In genomic region chr5:91075021-91075420, GRCm38 (mm10) we compare ENCODE assay signal across 9 mouse cellular contexts. TPM values are rescaled to one million over a fixed set of nuclear protein-coding genes. Genes with fewer than 3 reads are reported as not detected.
DNase-seq lines count a peak whose midpoint lies in the region; ATAC-seq and TF ChIP-seq lines count a peak whose summit lies in the region.
"Had no signal": no experiment of that assay in that cellular context is flagged by ENCODE, and none has a peak within 500 bp of the region (broad histone marks: within the 10 kb centered on the region; RNA-seq: fewer than 3 reads in every experiment).

No protein-coding gene starts in this region.

- peaks cover 18% of the 10 kb centered on the region for H3K27me3 ChIP-seq in lung, embryonic 15.5 days
- H3K27me3 ChIP-seq in forebrain, embryonic 14.5 days (replicated peaks; ENCODE audit: control insufficient read depth, insufficient read depth, low read length) = peaks cover 11% of the 10 kb centered on the region
- H3K27me3 ChIP-seq in limb, embryonic 14.5 days (ENCODE audit: control insufficient read depth, insufficient read depth, low read length) = peaks cover 19% of the 10 kb centered on the region
- H3K27me3 ChIP-seq: Patski had no signal

- no peaks in the 10 kb centered on the region for H3K36me3 ChIP-seq in lung, embryonic 15.5 days
- H3K36me3 ChIP-seq in forebrain, embryonic 14.5 days (ENCODE audit: control insufficient read depth, insufficient read depth, low read length) = no peaks in the 10 kb centered on the region
- no peaks in the 10 kb centered on the region for H3K36me3 ChIP-seq in limb, embryonic 14.5 days (ENCODE audit: control insufficient read depth, insufficient read depth, low read length)

- no peaks in the 10 kb centered on the region for H3K9me3 ChIP-seq in lung, embryonic 15.5 days
- no peaks in the 10 kb centered on the region for H3K9me3 ChIP-seq in forebrain, embryonic 14.5 days (replicated peaks; ENCODE audit: control insufficient read depth, low read length)
- H3K9me3 ChIP-seq in limb, embryonic 14.5 days (ENCODE audit: control insufficient read depth, low read length) = no peaks in the 10 kb centered on the region

- DNase-seq in lung, postnatal 4 days = no peak
- no peak for DNase-seq in forebrain, embryonic 14.5 days (ENCODE audit: low spot score)
- DNase-seq in limb, embryonic 14.5 days (ENCODE audit: low spot score) = no peak
- DNase-seq in c-Kit-positive CD71-positive TER-119-positive erythroid progenitor cells, embryonic 14.5 days (ENCODE audit: low spot score) = no peak
- no peak for DNase-seq in right cerebral cortex, postnatal 36 days (ENCODE audit: low spot score in 2 of 2)
- DNase-seq in thymus, postnatal 14 days = no peak

- peaks cover 14% of the 10 kb centered on the region for H3K4me1 ChIP-seq in lung, embryonic 15.5 days
- peaks cover 2% of the 10 kb centered on the region; the same call in 1 of the 2 replicates for H3K4me1 ChIP-seq in forebrain, embryonic 14.5 days (ENCODE audit: control insufficient read depth, insufficient read depth, low read length)
- H3K4me1 ChIP-seq in limb, embryonic 14.5 days (ENCODE audit: control insufficient read depth, insufficient read depth, low read length) = no peaks in the 10 kb centered on the region

- H3K27ac ChIP-seq in lung, embryonic 15.5 days = no peak overlapping the region
- no peak overlapping the region for H3K27ac ChIP-seq in forebrain, embryonic 14.5 days (ENCODE audit: low read depth, low read length)
- no peak overlapping the region for H3K27ac ChIP-seq in limb, embryonic 14.5 days (replicated peaks; ENCODE audit: low read depth, low read length)

- no peak for ATAC-seq in lung, embryonic 15.5 days (ENCODE audit: borderline replicate concordance, extremely low read depth, low FRiP score, low TSS enrichment)
- ATAC-seq in forebrain, embryonic 14.5 days = no peak
- ATAC-seq in limb, embryonic 14.5 days (ENCODE audit: low FRiP score, low read depth) = no peak

- no peak for TF ChIP-seq POLR2A in limb, embryonic 14.5 days (IDR thresholded peaks at IDR 0.05; ENCODE audit: borderline replicate concordance, extremely low read depth, insufficient read depth, insufficient read length)

- WGBS in lung, embryonic 15.5 days = 23% methylated on average over 1 of the region's 1 CpGs
- 50% methylated on average over 1 of the region's 1 CpGs for WGBS in forebrain, embryonic 14.5 days
- WGBS in limb, embryonic 14.5 days = 47% methylated on average over 1 of the region's 1 CpGs

- H3K4me3 ChIP-seq in lung, embryonic 15.5 days = peak overlapping the region; percentile 39
- H3K4me3 ChIP-seq in forebrain, embryonic 14.5 days (ENCODE audit: low read depth, low read length) = no peak overlapping the region
- H3K4me3 ChIP-seq in limb, embryonic 14.5 days (replicated peaks; ENCODE audit: low read length) = no peak overlapping the region

- H3K9ac ChIP-seq in lung, embryonic 15.5 days = no peak overlapping the region
- H3K9ac ChIP-seq in forebrain, embryonic 14.5 days (ENCODE audit: low read length) = no peak overlapping the region
- H3K9ac ChIP-seq in limb, embryonic 14.5 days (ENCODE audit: low read depth, low read length, severe bottlenecking) = no peak overlapping the region

- peak overlapping the region; percentile 75 for H3K4me2 ChIP-seq in lung, embryonic 15.5 days
- H3K4me2 ChIP-seq in forebrain, embryonic 14.5 days (ENCODE audit: low read length) = peak overlapping the region; percentile 60; the same call in 1 of the 2 replicates
- peak overlapping the region; percentile 47 for H3K4me2 ChIP-seq in limb, embryonic 14.5 days (replicated peaks; ENCODE audit: low read depth, low read length, severe bottlenecking)

RNA-seq across cellular contexts. Expression of gene Ereg, which starts 0.6 kb away (rescaled TPM):
- polyA plus RNA-seq in lung, embryonic 15.5 days (2015; fragmentation: Nextera tagmentation; extraction: Ambion mirVana) = 0.35 and 0.41 TPM in 2 replicates
- polyA plus RNA-seq in forebrain, embryonic 14.5 days (2014; fragmentation: Nextera tagmentation; extraction: Ambion mirVana) = not detected in 2 replicates
- 0.08 and 0.09 TPM in 2 replicates for polyA plus RNA-seq in limb, embryonic 14.5 days (2012; rRNA removed)
- polyA plus RNA-seq in limb, embryonic 14.5 days (2014; fragmentation: Nextera tagmentation; extraction: Ambion mirVana) = 0.10 and 0.21 TPM in 2 replicates

RNA-seq across cellular contexts. Expression of gene Epgn, which starts 47.8 kb away (rescaled TPM):
- 0.16 TPM in 1 of 2 replicates, not detected in the other for polyA plus RNA-seq in lung, embryonic 15.5 days (2015; fragmentation: Nextera tagmentation; extraction: Ambion mirVana)
- 0.16 and 0.25 TPM in 2 replicates for polyA plus RNA-seq in forebrain, embryonic 14.5 days (2014; fragmentation: Nextera tagmentation; extraction: Ambion mirVana)
- 0.25 and 0.32 TPM in 2 replicates for polyA plus RNA-seq in limb, embryonic 14.5 days (2012; rRNA removed)
- polyA plus RNA-seq in limb, embryonic 14.5 days (2014; fragmentation: Nextera tagmentation; extraction: Ambion mirVana) = 0.18 and 0.44 TPM in 2 replicates
- polyA plus RNA-seq: lung, postnatal 0 days had no signal
